Mouse (Mus musculus) CH12.LX (cell line): ENCODE results near the gene Rps18. TPM values are rescaled to one million over a fixed set of nuclear protein-coding genes. Genes with fewer than 3 reads are reported as not detected.

Experiments
- DNase-seq: peaks from one replicate; pipeline ENCODE4 v3.0.0-alpha.2; 2013; ENCODE audit errors: extremely low read depth
- H3K27ac ChIP-seq: 2 replicates; pipeline ENCODE4 v1.5.1; 2012; ENCODE audit warnings: low read depth, mild to moderate bottlenecking, control low read depth, moderate library complexity; ENCODE audit not compliant: insufficient read depth
- H3K27me3 ChIP-seq: replicated peaks from 2 replicates; pipeline ENCODE3; 2012; ENCODE audit warnings: inconsistent platforms
- H3K36me3 ChIP-seq, 2 experiments: replicated peaks in 1 of 2; 2 replicates each; pipeline versions ENCODE3 to v1.6.1; 2012; ENCODE audit warnings: inconsistent platforms in 1 of 2, low read length in 1 of 2, mild to moderate bottlenecking in 1 of 2, mixed read lengths in 1 of 2, moderate library complexity in 1 of 2; ENCODE audit not compliant: control insufficient read depth in 1 of 2, insufficient read depth in 1 of 2
- H3K4me1 ChIP-seq, 2 experiments: 2 replicates each; pipeline ENCODE4 v1.6.1; 2012; ENCODE audit warnings: inconsistent platforms in 1 of 2, moderate library complexity in 1 of 2; ENCODE audit not compliant: insufficient read depth in 2 of 2, control insufficient read depth in 1 of 2
- H3K4me2 ChIP-seq: 2 replicates; pipeline ENCODE4 v1.6.1; 2012; ENCODE audit warnings: low read depth, mild to moderate bottlenecking, control low read depth; ENCODE audit not compliant: poor library complexity, insufficient read depth, severe bottlenecking
- H3K4me3 ChIP-seq, 3 experiments: fragments of 150-350 bp in 1 of 3; sonication (generic) in 1 of 3; replicated peaks in 1 of 3; 2 replicates each; pipeline versions ENCODE3 to v1.5.1; 2011 to 2012; ENCODE audit warnings: low read depth in 2 of 3, low read length in 2 of 3, mild to moderate bottlenecking in 2 of 3, moderate library complexity in 2 of 3, control low read depth in 1 of 3, improper control_type of control experiment in 1 of 3, inconsistent platforms in 1 of 3, mixed read lengths in 1 of 3; ENCODE audit not compliant: poor library complexity in 1 of 3
- H3K79me2 ChIP-seq: replicated peaks from 2 replicates; pipeline ENCODE4 v1.6.1; 2012; ENCODE audit warnings: mild to moderate bottlenecking, moderate library complexity; ENCODE audit not compliant: control insufficient read depth, poor library complexity, insufficient read depth, severe bottlenecking; ENCODE audit errors: extremely low read depth
- H3K9ac ChIP-seq: 2 replicates; pipeline ENCODE4 v1.6.1; 2012; ENCODE audit warnings: low read depth, mild to moderate bottlenecking, control low read depth, moderate library complexity; ENCODE audit not compliant: insufficient read depth
- H3K9me3 ChIP-seq: replicated peaks from 2 replicates; pipeline ENCODE3; 2012; ENCODE audit warnings: low read length, inconsistent platforms, mixed read lengths
- BHLHE40 ChIP-seq: IDR thresholded peaks from 2 replicates; pipeline ENCODE4 v1.6.1; 2011; ENCODE audit warnings: mild to moderate bottlenecking, low read depth, low read length, improper control_type of control experiment
- CHD1 ChIP-seq: IDR thresholded peaks from 2 replicates; pipeline ENCODE4 v1.6.1; 2012; ENCODE audit warnings: low read depth, low read length, improper control_type of control experiment, inconsistent platforms
- CHD2 ChIP-seq: IDR thresholded peaks from 2 replicates; pipeline ENCODE4 v1.6.1; 2011; ENCODE audit warnings: low read length, improper control_type of control experiment
- CTCF ChIP-seq, 2 experiments: IDR thresholded peaks in 1 of 2; conservative IDR thresholded peaks in 1 of 2; 2 replicates each; pipeline ENCODE4 v1.5.1; 2011 to 2012; ENCODE audit warnings: low read depth in 2 of 2, low read length in 2 of 2, improper control_type of control experiment in 1 of 2, inconsistent platforms in 1 of 2, mild to moderate bottlenecking in 1 of 2, moderate library complexity in 1 of 2
- E2F4 ChIP-seq: IDR thresholded peaks from 2 replicates; pipeline ENCODE4 v1.6.1; 2011; ENCODE audit warnings: low read depth, low read length, improper control_type of control experiment; ENCODE audit not compliant: insufficient replicate concordance
- ELF1 ChIP-seq: IDR thresholded peaks from 2 replicates; pipeline ENCODE4 v1.6.1; 2014; ENCODE audit warnings: low read depth, mild to moderate bottlenecking, inconsistent platforms, low read length, improper control_type of control experiment
- EP300 ChIP-seq: IDR thresholded peaks from 2 replicates; pipeline ENCODE4 v1.6.1; 2011; ENCODE audit warnings: low read length, improper control_type of control experiment
- ETS1 ChIP-seq: conservative IDR thresholded peaks from 2 replicates; pipeline ENCODE4 v1.6.1; 2012; ENCODE audit warnings: low read depth, mild to moderate bottlenecking, inconsistent platforms, low read length, improper control_type of control experiment, moderate library complexity
- GABPA ChIP-seq: IDR thresholded peaks from 2 replicates; pipeline ENCODE4 v1.6.1; 2012; ENCODE audit warnings: low read depth, low read length, improper control_type of control experiment, inconsistent platforms; ENCODE audit not compliant: insufficient replicate concordance
- HCFC1 ChIP-seq: IDR thresholded peaks from 2 replicates; pipeline ENCODE4 v1.6.1; 2012; ENCODE audit warnings: low read depth, mild to moderate bottlenecking, inconsistent platforms, low read length, improper control_type of control experiment
- IRF4 ChIP-seq: IDR thresholded peaks from 2 replicates; pipeline ENCODE4 v1.6.1; 2014; ENCODE audit warnings: low read depth, mild to moderate bottlenecking, inconsistent platforms, low read length, improper control_type of control experiment
- JUN ChIP-seq: IDR thresholded peaks from 2 replicates; pipeline ENCODE4 v1.6.1; 2011; ENCODE audit warnings: low read depth, mild to moderate bottlenecking, low read length, improper control_type of control experiment, moderate library complexity; ENCODE audit not compliant: insufficient read depth
- JUND ChIP-seq: conservative IDR thresholded peaks from 2 replicates; pipeline ENCODE4 v1.6.1; 2011; ENCODE audit warnings: low read depth, low read length, improper control_type of control experiment
- KAT2A ChIP-seq: IDR thresholded peaks from 2 replicates; pipeline ENCODE4 v1.6.1; 2012; ENCODE audit warnings: low read length, improper control_type of control experiment, inconsistent platforms; ENCODE audit not compliant: insufficient replicate concordance
- MAFK ChIP-seq: IDR thresholded peaks from 2 replicates; pipeline ENCODE4 v1.6.1; 2011; ENCODE audit warnings: low read length, improper control_type of control experiment; ENCODE audit not compliant: insufficient replicate concordance
- MAX ChIP-seq: IDR thresholded peaks from 2 replicates; pipeline ENCODE4 v1.6.1; 2011; ENCODE audit warnings: low read length, improper control_type of control experiment
- MAZ ChIP-seq: IDR thresholded peaks from 2 replicates; pipeline ENCODE4 v1.6.1; 2012; ENCODE audit warnings: low read depth, mild to moderate bottlenecking, inconsistent platforms, low read length, improper control_type of control experiment, moderate library complexity
- MEF2A ChIP-seq: IDR thresholded peaks from 2 replicates; pipeline ENCODE4 v1.6.1; 2014; ENCODE audit warnings: low read depth, mild to moderate bottlenecking, inconsistent platforms, low read length, improper control_type of control experiment, borderline replicate concordance
- MXI1 ChIP-seq: IDR thresholded peaks from 2 replicates; pipeline ENCODE4 v1.6.1; 2011; ENCODE audit warnings: mild to moderate bottlenecking, low read depth, low read length, improper control_type of control experiment
- MYC ChIP-seq: IDR thresholded peaks from 2 replicates; pipeline ENCODE4 v1.6.1; 2011; ENCODE audit warnings: low read depth, mild to moderate bottlenecking, improper control_type of control experiment, low read length
- NELFE ChIP-seq: IDR thresholded peaks from 2 replicates; pipeline ENCODE4 v1.6.1; 2011; ENCODE audit warnings: low read depth, low read length, improper control_type of control experiment
- NRF1 ChIP-seq: IDR thresholded peaks from 2 replicates; pipeline ENCODE4 v1.6.1; 2014; ENCODE audit warnings: low read depth, mild to moderate bottlenecking, inconsistent platforms, low read length, improper control_type of control experiment, moderate library complexity
- PAX5 ChIP-seq: IDR thresholded peaks from 2 replicates; pipeline ENCODE4 v1.6.1; 2012; ENCODE audit warnings: low read length, inconsistent platforms, mixed read lengths
- POLR2A ChIP-seq: IDR thresholded peaks from 2 replicates; pipeline ENCODE4 v1.6.1; 2011; ENCODE audit warnings: low read depth, mild to moderate bottlenecking, improper control_type of control experiment, low read length
- POLR2AphosphoS2 ChIP-seq: IDR thresholded peaks from 2 replicates; pipeline ENCODE4 v1.6.1; 2011; ENCODE audit warnings: low read depth, low read length, improper control_type of control experiment
- RAD21 ChIP-seq: IDR thresholded peaks from 2 replicates; pipeline ENCODE4 v1.6.1; 2011; ENCODE audit warnings: low read depth, mild to moderate bottlenecking, low read length, improper control_type of control experiment, moderate library complexity
- RCOR1 ChIP-seq: conservative IDR thresholded peaks from 2 replicates; pipeline ENCODE4 v1.6.1; 2012; ENCODE audit warnings: low read depth, mild to moderate bottlenecking, inconsistent platforms, low read length, improper control_type of control experiment
- SIN3A ChIP-seq: IDR thresholded peaks from 2 replicates; pipeline ENCODE4 v1.6.1; 2012; ENCODE audit warnings: low read length, improper control_type of control experiment, inconsistent platforms
- SMC3 ChIP-seq: IDR thresholded peaks from 2 replicates; pipeline ENCODE4 v1.6.1; 2011; ENCODE audit warnings: low read depth, low read length, improper control_type of control experiment
- TBP ChIP-seq: conservative IDR thresholded peaks from 2 replicates; pipeline ENCODE4 v1.6.1; 2011; ENCODE audit warnings: low read depth, low read length, improper control_type of control experiment
- TCF12 ChIP-seq: IDR thresholded peaks from 2 replicates; pipeline ENCODE4 v1.6.1; 2014; ENCODE audit warnings: low read depth, mild to moderate bottlenecking, inconsistent platforms, low read length, improper control_type of control experiment
- UBTF ChIP-seq: IDR thresholded peaks from 2 replicates; pipeline ENCODE4 v1.6.1; 2012; ENCODE audit warnings: low read depth, mild to moderate bottlenecking, inconsistent platforms, low read length, improper control_type of control experiment, moderate library complexity
- USF1 ChIP-seq: IDR thresholded peaks from 2 replicates; pipeline ENCODE4 v1.6.1; 2014; ENCODE audit warnings: low read depth, mild to moderate bottlenecking, inconsistent platforms, low read length, improper control_type of control experiment
- USF2 ChIP-seq: conservative IDR thresholded peaks from 2 replicates; pipeline ENCODE4 v1.6.1; 2011; ENCODE audit warnings: low read depth, low read length, improper control_type of control experiment
- ZC3H11A ChIP-seq: IDR thresholded peaks from 2 replicates; pipeline ENCODE4 v1.6.1; 2012; ENCODE audit warnings: low read depth, mild to moderate bottlenecking, inconsistent platforms, low read length, improper control_type of control experiment
- ZKSCAN1 ChIP-seq: IDR thresholded peaks from 2 replicates; pipeline ENCODE4 v1.6.1; 2012; ENCODE audit warnings: low read depth, inconsistent platforms, low read length, improper control_type of control experiment, borderline replicate concordance
- ZMIZ1 ChIP-seq: IDR thresholded peaks from 2 replicates; pipeline ENCODE4 v1.6.1; 2012; ENCODE audit warnings: low read depth, mild to moderate bottlenecking, inconsistent platforms, low read length, improper control_type of control experiment
- ZNF384 ChIP-seq: IDR thresholded peaks from 2 replicates; pipeline ENCODE4 v1.6.1; 2012; ENCODE audit warnings: low read depth, low read length, improper control_type of control experiment, inconsistent platforms
- dilution Hi-C: fragments of 300-500 bp; cut with MboI; formaldehyde crosslinking; loops from 2 replicates; pipeline ENCODE4 v1.14.3; 2020; ENCODE audit warnings: low sequenced_read_pairs; ENCODE audit not compliant: extremely low pct_unique_long_range_greater_than_20kb, extremely low pct_ligation_motif_present
- in situ Hi-C: fragments of 300-500 bp; cut with MboI; formaldehyde crosslinking; loops from 3 replicates; pipeline ENCODE4 v1.14.3; 2019; ENCODE audit warnings: low sequenced_read_pairs, low pct_ligation_motif_present, low pct_unique_long_range_greater_than_20kb, mixed read lengths
- polyA plus RNA-seq: library from polyadenylated mRNA; unstranded; fragments of >175 nt; gene quantifications from 2 replicates; pipeline ENCODE4 v1.2.1, GENCODE M21; 2012; ENCODE audit warnings: low read depth; ENCODE audit not compliant: insufficient read length
- total RNA-seq, 2 experiments: library from RNA; depleted of rRNA; stranded (reverse); fragments of 300-350 nt in 1 of 2; fragments of >200 nt in 1 of 2; gene quantifications; 2 replicates each; pipeline ENCODE4 v1.2.3; 2012 to 2014

The Rps18 gene
- total RNA-seq (2012; rRNA removed) (302 and 359 TPM in 2 replicates), total RNA-seq (2014; rRNA removed) (205 and 246 TPM in 2 replicates), polyA plus RNA-seq (913 and 991 TPM in 2 replicates)

DNA sequence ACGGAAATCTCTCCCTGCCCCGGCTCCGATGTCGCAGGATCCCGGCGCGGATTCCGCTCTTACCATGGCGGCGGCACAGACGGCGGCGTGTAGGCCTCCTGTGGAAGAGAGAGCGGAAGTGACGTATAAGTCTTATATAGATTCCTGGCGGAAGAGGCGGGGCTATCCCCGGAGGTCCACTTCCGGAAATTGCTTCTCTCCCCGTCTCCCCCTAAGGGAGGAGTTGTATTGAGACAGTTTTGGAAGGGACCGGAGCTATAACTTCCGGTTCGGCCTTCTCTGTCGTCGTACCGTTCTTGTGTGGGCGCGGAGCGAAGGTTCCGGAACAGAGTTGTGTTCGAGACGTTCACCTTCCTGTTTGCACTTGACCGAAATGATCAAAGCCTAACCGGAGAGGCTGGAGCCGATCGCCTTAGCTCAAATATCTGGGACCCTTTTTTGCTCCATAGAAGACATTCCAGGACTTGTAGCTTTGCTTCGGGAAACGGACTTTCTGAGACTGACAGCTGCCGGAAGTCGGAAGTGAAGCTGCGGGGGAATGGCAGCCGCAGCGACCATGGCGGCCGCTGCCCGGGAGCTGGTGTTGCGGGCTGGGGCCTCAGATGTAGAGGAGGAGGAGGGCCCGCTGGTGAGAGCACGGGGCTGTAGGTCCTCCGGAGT lies at the start of gene Rps18, which contains the start of gene Vps52:
Rps18 (minus strand) TSS at position 447 of the 660 bp plus-strand sequence.
Vps52 (plus strand) TSS at position 258 of the 660 bp plus-strand sequence.
- no peaks in the 10 kb centered on the region for H3K27me3 ChIP-seq
- H3K4me3 ChIP-seq = peak within 1 kb of the TSS; percentile 91 to 99 (median 96)
- H3K27ac ChIP-seq = peak within 1 kb of the TSS; percentile 60
- peak within 1 kb of the TSS; percentile 97 for H3K4me2 ChIP-seq
- peaks cover 10 to 36% of the 10 kb centered on the region in 2 experiments for H3K4me1 ChIP-seq
- in situ Hi-C loops = no loop called here
- DNase-seq = peak; percentile 96
- H3K9me3 ChIP-seq = no peaks in the 10 kb centered on the region
- peaks cover 53 to 65% of the 10 kb centered on the region in 2 experiments for H3K36me3 ChIP-seq
- dilution Hi-C loops = no loop called here
- peaks cover 29% of the 10 kb centered on the region for H3K79me2 ChIP-seq
- peak within 1 kb of the TSS; percentile 99 for H3K9ac ChIP-seq
- TF ChIP-seq MXI1 (peak; percentile 77), CHD1 (no peak), ZMIZ1 (peak; percentile 47; the same call in 1 of the 2 replicates), NELFE (peak; percentile 95), PAX5 (no peak), ELF1 (peak; percentile 93), ZNF384 (no peak), USF2 (no peak), MAZ (peak; percentile 98), EP300 (no peak), CHD2 (no peak), BHLHE40 (no peak), E2F4 (no peak), UBTF (no peak), POLR2AphosphoS2 (peak; percentile 95), ZKSCAN1 (no peak), KAT2A (peak; percentile 91; the same call in 1 of the 2 replicates), ZC3H11A (no peak), NRF1 (peak; percentile 38), TBP (peak; percentile 95), MAX (peak; percentile 92), GABPA (no peak), ETS1 (no peak), SIN3A (peak; percentile 80; the same call in 1 of the 2 replicates), MEF2A (no peak), SMC3 (no peak), HCFC1 (peak; percentile 94), RCOR1 (0 out of 2 replicates have a peak, but pooled peaks have one; percentile 26), IRF4 (peak; percentile 75), POLR2A (peak; percentile 84), MAFK (no peak), USF1 (no peak), MYC (peak; percentile 97), JUN (no peak), RAD21 (no peak), JUND (no peak), TCF12 (peak; percentile 90), CTCF (conservative IDR thresholded peaks at IDR 0.05 in 1 of 2, IDR thresholded peaks at IDR 0.05 in 1 of 2; ENCODE audit: low read depth in 2 of 2, low read length in 2 of 2) (no peak)
